Mouse (Mus musculus) liver, adult 2 months (tissue): Measurements from ENCODE around the gene Stkld1. TPM values are rescaled to one million over a fixed set of nuclear protein-coding genes. Genes with fewer than 3 reads are reported as not detected.

Experiments used
- DNase-seq: peaks from one replicate; pipeline ENCODE4 v3.0.0-alpha.2; 2011; ENCODE audit warnings: low read depth, low spot score; ENCODE audit errors: extremely low read depth
- H3K27ac ChIP-seq: fragments of 200-500 bp; replicated peaks from 2 replicates; pipeline ENCODE4 v1.5.1; 2012; ENCODE audit warnings: low read depth, mild to moderate bottlenecking, control low read depth, inconsistent platforms, low read length; ENCODE audit not compliant: insufficient read depth
- H3K27me3 ChIP-seq: fragments of 200-500 bp; 2 replicates; pipeline ENCODE4 v1.6.1; 2012; ENCODE audit warnings: mild to moderate bottlenecking, moderate library complexity, low read length, inconsistent platforms; ENCODE audit not compliant: control insufficient read depth, insufficient read depth
- H3K36me3 ChIP-seq: fragments of 200-500 bp; 2 replicates; pipeline ENCODE4 v1.6.1; 2012; ENCODE audit warnings: low read length, inconsistent platforms; ENCODE audit not compliant: control insufficient read depth, insufficient read depth
- H3K4me1 ChIP-seq: fragments of 200-500 bp; 2 replicates; pipeline ENCODE4 v1.6.1; 2011; ENCODE audit warnings: low read length; ENCODE audit not compliant: control insufficient read depth, insufficient read depth
- H3K4me3 ChIP-seq: fragments of 200-500 bp; 2 replicates; pipeline ENCODE4 v1.5.1; 2011; ENCODE audit warnings: low read depth, mild to moderate bottlenecking, control low read depth, low read length, moderate library complexity; ENCODE audit not compliant: insufficient read depth
- H3K79me2 ChIP-seq: fragments of 200-500 bp; 2 replicates; pipeline ENCODE4 v1.6.1; 2012; ENCODE audit warnings: inconsistent platforms, mild to moderate bottlenecking, low read length, moderate library complexity; ENCODE audit not compliant: control insufficient read depth, insufficient read depth
- H3K9ac ChIP-seq: fragments of 200-500 bp; 2 replicates; pipeline ENCODE4 v1.6.1; 2012; ENCODE audit warnings: low read depth, mild to moderate bottlenecking, control low read depth, inconsistent platforms, low read length
- CTCF ChIP-seq: fragments of 200-500 bp; IDR thresholded peaks from 2 replicates; pipeline ENCODE4 v1.5.1; 2011; ENCODE audit warnings: low read depth, low read length, control low read depth
- POLR2A ChIP-seq: fragments of 200-500 bp; IDR thresholded peaks from 2 replicates; pipeline ENCODE4 v1.6.1; 2011; ENCODE audit warnings: low read length, control low read depth; ENCODE audit not compliant: insufficient read depth; ENCODE audit errors: extremely low read depth
- WGBS: fragments of 180-500 bp; shearing (Covaris S2); methylation state at CpG from one replicate; pipeline ENCODE4 v1.1.7; 2018; 5-methylcytosine and 5-hydroxymethylcytosine counted together
- polyA plus RNA-seq: library from polyadenylated mRNA; depleted of rRNA; stranded (reverse); fragments of >200 nt; gene quantifications from 2 replicates; pipeline ENCODE4 v1.2.3, GENCODE M21; 2012
- total RNA-seq: library from RNA; depleted of rRNA; stranded (reverse); fragments of >200 nt; gene quantifications from 2 replicates; pipeline ENCODE4 v1.2.3, GENCODE M21; 2014

Gene Stkld1
- total and polyA plus RNA-seq, 2 experiments: 0.09 to 0.11 TPM

DNA sequence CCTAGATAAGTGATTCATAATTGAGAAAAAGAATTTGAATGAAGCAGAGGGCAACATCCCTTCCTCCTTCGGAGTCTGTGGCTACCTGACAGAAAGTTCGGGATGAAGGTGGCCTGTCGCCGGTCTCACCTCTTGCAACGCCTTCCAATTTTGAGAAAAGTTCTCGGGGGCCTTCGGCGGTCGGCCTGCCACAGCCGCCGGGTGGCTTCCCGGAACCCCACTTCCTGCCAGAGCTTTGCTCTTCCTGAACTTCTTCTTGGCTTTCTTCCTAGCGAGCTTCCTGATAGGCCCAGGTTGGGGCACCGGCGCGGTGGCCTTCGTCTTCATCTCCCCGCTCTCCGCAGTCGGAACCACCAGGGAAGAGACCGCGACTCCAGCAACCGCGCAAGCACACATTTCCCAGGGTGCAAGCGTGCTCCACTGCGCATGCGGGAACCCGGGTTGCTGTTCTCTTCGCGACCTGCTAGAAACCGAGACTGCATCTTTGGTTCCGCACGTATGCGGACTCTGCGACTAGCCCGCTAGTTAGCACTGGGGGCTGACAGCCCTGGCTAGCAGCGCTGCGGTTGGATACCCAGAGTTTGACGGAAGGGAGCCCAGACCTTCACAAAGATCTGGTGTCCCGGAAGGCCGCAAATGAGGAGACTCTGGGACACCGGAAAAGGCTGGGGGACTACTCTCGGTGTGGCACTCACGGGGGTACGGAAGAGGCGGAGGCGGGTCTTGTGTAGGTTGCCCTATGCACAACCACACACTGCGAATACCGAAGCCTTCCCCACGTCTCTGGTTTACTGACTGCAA, 30.3 kb downstream of the Stkld1 start, which contains the start of gene Rexo4:
Rexo4 (minus strand) TSS at position 464 of the 801 bp plus-strand sequence.
- WGBS: under 1% methylated on average over 50 of the region's 50 CpGs
- Histone ChIP-seq H3K27me3 (no peaks in the 10 kb centered on the region), H3K4me1 (peaks cover 6% of the 10 kb centered on the region), H3K36me3 (peaks cover 10% of the 10 kb centered on the region; the same call in 1 of the 2 replicates), H3K9ac (peak within 1 kb of the TSS; percentile 84), H3K27ac (peak within 1 kb of the TSS; percentile 96), H3K4me3 (peak within 1 kb of the TSS; percentile 77), H3K79me2 (peaks cover 4% of the 10 kb centered on the region; the same call in 1 of the 2 replicates)
- no peak for TF ChIP-seq CTCF
- TF ChIP-seq POLR2A: peak; percentile 67
- DNase-seq: peak; percentile 89

DNA sequence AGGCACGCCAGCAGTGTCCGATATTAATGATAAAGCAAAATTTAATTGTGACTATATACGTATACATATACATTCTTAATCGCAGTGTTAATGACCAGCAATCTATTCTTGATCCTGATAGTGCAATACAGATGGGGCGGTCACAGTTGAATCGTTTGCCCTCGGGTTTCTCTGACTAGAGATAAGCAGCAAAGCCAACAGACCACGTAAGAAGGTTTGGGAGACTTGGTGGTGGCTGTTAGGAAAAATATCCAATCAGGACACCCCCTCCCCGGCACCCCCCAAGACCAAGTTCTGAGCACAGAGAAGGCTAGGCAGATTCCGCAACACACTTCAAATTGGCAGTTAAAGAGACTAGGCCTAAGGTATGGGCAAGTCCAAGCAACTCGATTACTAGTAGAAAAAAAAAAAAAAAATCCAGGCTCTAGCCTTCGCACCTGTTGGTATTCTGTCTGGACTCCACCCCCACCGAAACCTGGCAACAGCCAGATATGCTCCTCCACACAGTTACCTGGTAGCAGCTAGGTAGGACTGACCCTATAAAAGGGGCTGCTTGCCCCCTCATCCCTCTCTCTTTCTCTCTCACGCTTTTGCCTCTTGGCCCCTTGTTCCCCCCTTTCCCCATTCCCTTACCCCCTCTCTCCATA, 31.0 kb downstream of the Stkld1 start:
- TF ChIP-seq POLR2A: no peak
- TF ChIP-seq CTCF: no peak
- WGBS: 12% methylated on average over 14 of the region's 14 CpGs
- Histone ChIP-seq H3K27ac (peak overlapping the region; percentile 96), H3K9ac (peak overlapping the region; percentile 84), H3K4me3 (peak overlapping the region; percentile 77), H3K4me1 (peaks cover 6% of the 10 kb centered on the region), H3K27me3 (no peaks in the 10 kb centered on the region), H3K36me3 (peaks cover 7% of the 10 kb centered on the region; the same call in 1 of the 2 replicates), H3K79me2 (peaks cover 4% of the 10 kb centered on the region; the same call in 1 of the 2 replicates)
- DNase-seq: no peak

DNA sequence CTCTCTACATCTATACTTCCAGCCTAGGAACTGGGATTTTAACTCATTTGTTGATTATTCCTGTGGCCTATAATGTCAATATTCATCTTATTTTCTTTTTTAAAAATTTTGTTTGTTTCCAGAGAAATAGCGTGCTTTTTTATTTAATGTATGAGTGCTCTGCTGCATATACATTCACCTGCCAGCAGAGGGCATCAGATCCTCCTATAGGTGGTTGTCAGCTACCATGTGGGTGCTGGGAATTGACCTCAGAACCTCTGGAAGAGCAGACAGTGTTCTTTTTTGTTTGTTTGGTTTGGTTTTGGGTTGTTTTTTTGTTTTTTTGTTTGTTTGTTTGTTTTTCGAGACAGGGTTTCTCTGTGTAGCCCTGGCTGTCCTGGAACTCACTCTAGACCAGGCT, 33.4 kb downstream of the Stkld1 start:
- DNase-seq: no peak
- Histone ChIP-seq H3K79me2 (peaks cover 4% of the 10 kb centered on the region; the same call in 1 of the 2 replicates), H3K27me3 (no peaks in the 10 kb centered on the region), H3K9ac (no peak overlapping the region), H3K4me3 (no peak overlapping the region), H3K27ac (no peak overlapping the region), H3K36me3 (no peaks in the 10 kb centered on the region), H3K4me1 (peaks cover 4% of the 10 kb centered on the region)
- 81% methylated on average over 2 of the region's 2 CpGs for WGBS
- TF ChIP-seq CTCF: no peak
- no peak for TF ChIP-seq POLR2A

DNA sequence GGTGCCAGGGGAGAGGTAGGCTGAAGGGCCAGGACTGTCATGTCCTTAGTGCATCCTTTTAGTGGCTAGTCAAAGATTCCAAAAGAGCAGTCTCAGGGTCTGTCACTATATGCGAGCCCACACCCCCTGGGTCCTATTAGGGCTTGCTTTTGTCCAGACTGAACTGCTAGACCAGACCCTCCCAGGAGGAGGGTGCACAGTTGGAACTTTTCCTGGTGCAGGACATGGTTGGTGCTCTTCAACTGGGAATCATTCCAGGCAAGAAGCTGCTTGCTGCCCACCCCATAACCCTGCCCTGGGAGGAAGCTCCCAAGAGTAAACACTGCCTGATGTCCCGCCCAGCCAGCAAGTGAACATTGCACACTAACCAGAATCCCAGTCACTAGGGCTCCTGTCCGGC, 39.3 kb downstream of the Stkld1 start, which contains the start of gene Adamts13:
Adamts13 (plus strand) TSS at position 301 of the 400 bp plus-strand sequence.
- Histone ChIP-seq H3K9ac (peak within 1 kb of the TSS; percentile 25; the same call in 1 of the 2 replicates), H3K27ac (peak within 1 kb of the TSS; percentile 52), H3K36me3 (no peaks in the 10 kb centered on the region), H3K27me3 (no peaks in the 10 kb centered on the region), H3K4me3 (peak within 1 kb of the TSS; percentile 38; the same call in 1 of the 2 replicates), H3K4me1 (no peaks in the 10 kb centered on the region), H3K79me2 (no peaks in the 10 kb centered on the region)
- DNase-seq: peak; percentile 23
- WGBS: 52% methylated on average over 3 of the region's 3 CpGs
- TF ChIP-seq CTCF (no peak), POLR2A (no peak)

DNA sequence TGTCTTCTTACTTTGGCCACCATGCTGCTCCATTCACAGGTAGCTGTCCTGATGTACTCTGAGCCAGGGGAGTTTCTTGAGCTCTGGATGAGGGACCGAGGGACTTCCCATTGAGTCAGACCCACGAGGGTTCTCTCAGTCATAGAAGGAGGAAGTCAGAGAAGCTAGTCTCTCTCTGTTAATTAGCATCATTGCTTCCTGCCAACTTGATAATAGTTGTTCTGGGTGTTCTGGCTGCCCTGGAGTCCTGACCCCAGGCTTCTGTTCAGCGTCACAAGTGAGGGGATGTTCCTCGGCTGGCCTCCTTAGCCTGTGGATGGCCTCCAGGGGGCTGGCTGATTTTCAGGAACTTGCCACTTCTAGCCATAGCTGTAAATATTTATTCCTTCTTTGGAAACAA, 40.1 kb downstream of the Stkld1 start:
- TF ChIP-seq POLR2A: no peak
- no peak for TF ChIP-seq CTCF
- peak; percentile 51 for DNase-seq
- peak overlapping the region; percentile 38; the same call in 1 of the 2 replicates for H3K27ac ChIP-seq
- WGBS: 66% methylated on average over 4 of the region's 4 CpGs
- H3K9ac ChIP-seq: no peak overlapping the region
- H3K79me2 ChIP-seq: no peaks in the 10 kb centered on the region
- H3K27me3 ChIP-seq: no peaks in the 10 kb centered on the region
- no peaks in the 10 kb centered on the region for H3K4me1 ChIP-seq
- no peaks in the 10 kb centered on the region for H3K36me3 ChIP-seq
- no peak overlapping the region for H3K4me3 ChIP-seq

- H3K27ac ChIP-seq: no peak overlapping the region
- peaks cover 9% of the 10 kb centered on the region for H3K4me1 ChIP-seq
- H3K4me3 ChIP-seq: no peak overlapping the region
- H3K9ac ChIP-seq: no peak overlapping the region
- no peaks in the 10 kb centered on the region for H3K79me2 ChIP-seq
- DNase-seq: no peak
- TF ChIP-seq CTCF (no peak), POLR2A (no peak)
- 86% methylated on average over 1 of the region's 1 CpGs for WGBS
- H3K36me3 ChIP-seq: no peaks in the 10 kb centered on the region
- H3K27me3 ChIP-seq: no peaks in the 10 kb centered on the region
These were observed 46.5 kb downstream of the Stkld1 start for GRCm38 (mm10) chr2:26980361-26980760.
